Mouse (Mus musculus) neural tube, embryonic 10.5 days (tissue): ENCODE measurements around the gene Foxm1.
A peak's percentile ranks its signal among the peaks of the same experiment; 100 is the strongest.

Source experiments
- DNase-seq: peaks from one replicate; pipeline ENCODE4 v3.0.0-alpha.2; 2017; ENCODE audit warnings: low spot score; ENCODE audit errors: extremely low spot score

Gene Foxm1

GRCm38 (mm10) chr6:128424269-128425019, 61.7 kb downstream of the Foxm1 start, which contains the start of gene Itfg2:
Itfg2 (minus strand) TSS chr6:128424931.
- DNase-seq, result peak; percentile 94

- no peak for DNase-seq
These were observed 62.3 kb downstream of the Foxm1 start for GRCm38 (mm10) chr6:128425046-128425445.
